Mouse (Mus musculus): ENCODE results near the gene Gsg1. TPM values are rescaled to one million over a fixed set of nuclear protein-coding genes. Genes with fewer than 3 reads are reported as not detected.

Gsg1 gene
- polyA plus RNA-seq, 1 experiment, result not detected

- peaks cover 5% of the 10 kb centered on the region for H3K4me1 ChIP-seq (ENCODE audit: control insufficient read depth, insufficient read depth, low read length)
- TF ChIP-seq POLR2A (IDR thresholded peaks at IDR 0.05; ENCODE audit: low read depth, low read length) (no peak), CTCF (IDR thresholded peaks at IDR 0.05; ENCODE audit: borderline replicate concordance, insufficient read depth, low read length) (no peak)
- no peak overlapping the region for H3K27ac ChIP-seq (ENCODE audit: insufficient read depth, low read length)
Observed at GRCm38 (mm10) chr6:135264136-135264535, 10.0 kb upstream of the Gsg1 start.

GRCm38 (mm10) chr6:135262565-135262964, 8.4 kb upstream of the Gsg1 start:
- Histone ChIP-seq H3K4me1 (ENCODE audit: control insufficient read depth, insufficient read depth, low read length) (peaks cover 5% of the 10 kb centered on the region), H3K27ac (ENCODE audit: insufficient read depth, low read length) (no peak overlapping the region; the same call in 1 of the 2 replicates), H3K4me3 (ENCODE audit: insufficient read depth, low read length) (no peak overlapping the region)
- TF ChIP-seq CTCF (IDR thresholded peaks at IDR 0.05; ENCODE audit: borderline replicate concordance, insufficient read depth, low read length) (no peak), POLR2A (IDR thresholded peaks at IDR 0.05; ENCODE audit: low read depth, low read length) (no peak)

More at GRCm38 (mm10) chr6:135264136-135264535, 10.0 kb upstream of the Gsg1 start:
- no peak overlapping the region for H3K4me3 ChIP-seq (ENCODE audit: insufficient read depth, low read length)

- H3K27ac ChIP-seq (ENCODE audit: insufficient read depth, low read length), result no peak overlapping the region
- TF ChIP-seq CTCF (IDR thresholded peaks at IDR 0.05; ENCODE audit: borderline replicate concordance, insufficient read depth, low read length) (no peak), POLR2A (IDR thresholded peaks at IDR 0.05; ENCODE audit: low read depth, low read length) (no peak)
- H3K4me3 ChIP-seq (ENCODE audit: insufficient read depth, low read length), result no peak overlapping the region
- peaks cover 5% of the 10 kb centered on the region for H3K4me1 ChIP-seq (ENCODE audit: control insufficient read depth, insufficient read depth, low read length)
Observed at GRCm38 (mm10) chr6:135261124-135261523, 7.0 kb upstream of the Gsg1 start.

GRCm38 (mm10) chr6:135260435-135260834, 6.3 kb upstream of the Gsg1 start:
- TF ChIP-seq CTCF (IDR thresholded peaks at IDR 0.05; ENCODE audit: borderline replicate concordance, insufficient read depth, low read length), result no peak
- TF ChIP-seq POLR2A (IDR thresholded peaks at IDR 0.05; ENCODE audit: low read depth, low read length), result no peak
- no peaks in the 10 kb centered on the region for H3K4me1 ChIP-seq (ENCODE audit: control insufficient read depth, insufficient read depth, low read length)
- H3K4me3 ChIP-seq (ENCODE audit: insufficient read depth, low read length), result no peak overlapping the region
- H3K27ac ChIP-seq (ENCODE audit: insufficient read depth, low read length), result no peak overlapping the region

- Histone ChIP-seq H3K4me3 (ENCODE audit: insufficient read depth, low read length) (no peak overlapping the region), H3K27ac (ENCODE audit: insufficient read depth, low read length) (peak overlapping the region; percentile 60), H3K4me1 (ENCODE audit: control insufficient read depth, insufficient read depth, low read length) (peaks cover 15% of the 10 kb centered on the region)
- TF ChIP-seq CTCF (IDR thresholded peaks at IDR 0.05; ENCODE audit: borderline replicate concordance, insufficient read depth, low read length), result no peak
- TF ChIP-seq POLR2A (IDR thresholded peaks at IDR 0.05; ENCODE audit: low read depth, low read length), result no peak
Observed at GRCm38 (mm10) chr6:135252728-135253077, 1.4 kb downstream of the Gsg1 start.

GRCm38 (mm10) chr6:135251849-135252727, 2.1 kb downstream of the Gsg1 start:
- Histone ChIP-seq H3K4me1 (ENCODE audit: control insufficient read depth, insufficient read depth, low read length) (peaks cover 15% of the 10 kb centered on the region), H3K27ac (ENCODE audit: insufficient read depth, low read length) (peak overlapping the region; percentile 73), H3K4me3 (ENCODE audit: insufficient read depth, low read length) (no peak overlapping the region)
- TF ChIP-seq CTCF (IDR thresholded peaks at IDR 0.05; ENCODE audit: borderline replicate concordance, insufficient read depth, low read length) (no peak), POLR2A (IDR thresholded peaks at IDR 0.05; ENCODE audit: low read depth, low read length) (no peak)

- peak overlapping the region; percentile 92 for H3K27ac ChIP-seq (ENCODE audit: insufficient read depth, low read length)
- H3K4me1 ChIP-seq (ENCODE audit: control insufficient read depth, insufficient read depth, low read length), result peaks cover 15% of the 10 kb centered on the region
- no peak overlapping the region for H3K4me3 ChIP-seq (ENCODE audit: insufficient read depth, low read length)
- no peak for TF ChIP-seq POLR2A (IDR thresholded peaks at IDR 0.05; ENCODE audit: low read depth, low read length)
- TF ChIP-seq CTCF (IDR thresholded peaks at IDR 0.05; ENCODE audit: borderline replicate concordance, insufficient read depth, low read length), result no peak
Observed at GRCm38 (mm10) chr6:135250926-135251699, 3.0 kb downstream of the Gsg1 start.

GRCm38 (mm10) chr6:135249846-135250531, 4.2 kb downstream of the Gsg1 start:
- H3K27ac ChIP-seq (ENCODE audit: insufficient read depth, low read length), result peak overlapping the region; percentile 92
- TF ChIP-seq CTCF (IDR thresholded peaks at IDR 0.05; ENCODE audit: borderline replicate concordance, insufficient read depth, low read length) (peak; percentile 58; the same call in 1 of the 2 replicates), POLR2A (IDR thresholded peaks at IDR 0.05; ENCODE audit: low read depth, low read length) (no peak)
- H3K4me1 ChIP-seq (ENCODE audit: control insufficient read depth, insufficient read depth, low read length), result peaks cover 15% of the 10 kb centered on the region
- no peak overlapping the region for H3K4me3 ChIP-seq (ENCODE audit: insufficient read depth, low read length)

- Histone ChIP-seq H3K4me1 (ENCODE audit: control insufficient read depth, insufficient read depth, low read length) (peaks cover 15% of the 10 kb centered on the region), H3K4me3 (ENCODE audit: insufficient read depth, low read length) (no peak overlapping the region), H3K27ac (ENCODE audit: insufficient read depth, low read length) (no peak overlapping the region)
- no peak for TF ChIP-seq CTCF (IDR thresholded peaks at IDR 0.05; ENCODE audit: borderline replicate concordance, insufficient read depth, low read length)
- no peak for TF ChIP-seq POLR2A (IDR thresholded peaks at IDR 0.05; ENCODE audit: low read depth, low read length)
Observed at GRCm38 (mm10) chr6:135247861-135248260, 6.3 kb downstream of the Gsg1 start.

All from embryonic fibroblast, embryonic 13.5 days (primary cell).